Mouse (Mus musculus): ENCODE results near the gene Ehhadh.
A peak's percentile ranks its signal among the peaks of the same experiment; 100 is the strongest.

GRCm38 (mm10) chr16:21787516-21788353 lies at the start of gene Ehhadh:
- TF ChIP-seq CTCF (IDR thresholded peaks at IDR 0.05 in 2 of 3, conservative IDR thresholded peaks at IDR 0.05 in 1 of 3; ENCODE audit: control insufficient read depth in 1 of 3, insufficient read depth in 1 of 3, low read depth in 2 of 3, low read length in 3 of 3, poor library complexity in 1 of 3, severe bottlenecking in 1 of 3) (no peak; a peak in 1 of 6 replicates), SIN3A (IDR thresholded peaks at IDR 0.05; ENCODE audit: low read length) (peak; percentile 69), MYC (IDR thresholded peaks at IDR 0.05; ENCODE audit: low read depth, low read length) (no peak), RCOR1 (IDR thresholded peaks at IDR 0.05; ENCODE audit: low read depth, low read length) (0 out of 2 replicates have a peak, but pooled peaks have one; percentile 20), POLR2A (IDR thresholded peaks at IDR 0.05; ENCODE audit: control insufficient read depth in 1 of 2, insufficient read depth in 1 of 2, low read depth in 1 of 2, low read length in 2 of 2, poor library complexity in 1 of 2) (peak; percentile 53 to 69; a peak in 3 of 4 replicates), MAZ (IDR thresholded peaks at IDR 0.05; ENCODE audit: low read depth, low read length) (no peak), MAFK (IDR thresholded peaks at IDR 0.05; ENCODE audit: borderline replicate concordance, low read depth, low read length) (no peak), USF1 (IDR thresholded peaks at IDR 0.05; ENCODE audit: low read depth, low read length) (no peak; the same call in 1 of the 2 replicates), ZMIZ1 (IDR thresholded peaks at IDR 0.05; ENCODE audit: low read depth, low read length) (0 out of 2 replicates have a peak, but pooled peaks have one; percentile 52), TCF12 (IDR thresholded peaks at IDR 0.05; ENCODE audit: low read depth, low read length) (peak; percentile 2; the same call in 1 of the 2 replicates)

Data from MEL (cell line).